Mouse (Mus musculus) A20 (cell line): ENCODE results near the gene Pga5.

Experiments used
- DNase-seq: peaks from one replicate; pipeline ENCODE4 v3.0.0-alpha.2; 2011; ENCODE audit warnings: low read depth, low spot score

The Pga5 gene

GRCm38 (mm10) chr19:10671319-10671718 is 6.6 kb downstream of the Pga5 start:
- no peak for DNase-seq

- DNase-seq, result peak; percentile 68
Observed at GRCm38 (mm10) chr19:10665499-10665898, 12.4 kb downstream of the Pga5 start.

GRCm38 (mm10) chr19:10665093-10665492 is 12.8 kb downstream of the Pga5 start:
- DNase-seq, result no peak

- DNase-seq, result no peak
Observed at GRCm38 (mm10) chr19:10662665-10663064, 15.2 kb downstream of the Pga5 start.

- DNase-seq, result no peak
Observed at GRCm38 (mm10) chr19:10661919-10662318, 16.0 kb downstream of the Pga5 start.

GRCm38 (mm10) chr19:10661373-10661772 is 16.5 kb downstream of the Pga5 start:
- DNase-seq, result no peak

GRCm38 (mm10) chr19:10658406-10658805 is 19.5 kb downstream of the Pga5 start:
- DNase-seq, result no peak

- no peak for DNase-seq
Observed at GRCm38 (mm10) chr19:10657742-10658141, 20.1 kb downstream of the Pga5 start.

GRCm38 (mm10) chr19:10656058-10656457 is 21.8 kb downstream of the Pga5 start:
- no peak for DNase-seq

- DNase-seq, result no peak
Observed at GRCm38 (mm10) chr19:10648156-10648555, 29.7 kb downstream of the Pga5 start.

- no peak for DNase-seq
Observed at GRCm38 (mm10) chr19:10645616-10646015, 32.3 kb downstream of the Pga5 start.

GRCm38 (mm10) chr19:10640589-10641378 is 37.1 kb downstream of the Pga5 start:
- no peak for DNase-seq

- DNase-seq, result no peak
Observed at GRCm38 (mm10) chr19:10640080-10640479, 37.8 kb downstream of the Pga5 start.

GRCm38 (mm10) chr19:10637840-10638239 is 40.0 kb downstream of the Pga5 start:
- DNase-seq, result no peak

GRCm38 (mm10) chr19:10634872-10635318 is 43.0 kb downstream of the Pga5 start:
- DNase-seq, result no peak

- DNase-seq, result no peak
Observed at GRCm38 (mm10) chr19:10634106-10634871, 43.6 kb downstream of the Pga5 start, which contains the start of gene Vwce. TSS of gene Vwce (plus strand) at chr19:10634213.
